8 mouse cellular contexts compared by ENCODE assay signal in genomic region chr5:96997802-96998565, GRCm38 (mm10). TPM values are rescaled to one million over a fixed set of nuclear protein-coding genes. Genes with fewer than 3 reads are reported as not detected.
DNase-seq lines count a peak whose midpoint lies in the region; ATAC-seq and TF ChIP-seq lines count a peak whose summit lies in the region.

No protein-coding gene starts in this region.

- ATAC-seq in forebrain, embryonic 11.5 days (replicated peaks; ENCODE audit: low FRiP score): peak; percentile 42
- ATAC-seq in heart, postnatal 0 days (ENCODE audit: insufficient read depth, low read depth): peak; percentile 14
- ATAC-seq in stomach, embryonic 14.5 days (ENCODE audit: insufficient number of reproducible peaks, insufficient read depth, low FRiP score, low read depth): peak; percentile 11; the same call in 1 of the 2 replicates

- under 1% methylated on average over 56 of the region's 75 CpGs for WGBS in forebrain, embryonic 11.5 days
- WGBS in heart, postnatal 0 days: 1% methylated on average over 55 of the region's 75 CpGs
- under 1% methylated on average over 62 of the region's 75 CpGs for WGBS in stomach, embryonic 14.5 days

- H3K4me2 ChIP-seq in forebrain, embryonic 11.5 days (ENCODE audit: low read depth, low read length, severe bottlenecking): peak overlapping the region; percentile 85
- H3K4me2 ChIP-seq in heart, postnatal 0 days (ENCODE audit: low read depth, low read length): peak overlapping the region; percentile 93
- peak overlapping the region; percentile 74 for H3K4me2 ChIP-seq in stomach, embryonic 14.5 days (replicated peaks; ENCODE audit: low read depth, low read length)

- no peaks in the 10 kb centered on the region for H3K27me3 ChIP-seq in forebrain, embryonic 11.5 days (ENCODE audit: control insufficient read depth, insufficient read depth, low read length)
- no peaks in the 10 kb centered on the region for H3K27me3 ChIP-seq in heart, postnatal 0 days (ENCODE audit: control insufficient read depth, insufficient read depth, low read length)
- no peaks in the 10 kb centered on the region for H3K27me3 ChIP-seq in stomach, embryonic 14.5 days (ENCODE audit: control insufficient read depth, insufficient read depth, low read length)

- peak; percentile 48 for DNase-seq in lung, adult 18-20 months
- DNase-seq in lung, postnatal 25 days (ENCODE audit: low spot score): no peak
- peak; percentile 40 for DNase-seq in brain, embryonic 14.5 days (ENCODE audit: low read depth)
- DNase-seq in forebrain, embryonic 11.5 days (ENCODE audit: low spot score): peak; percentile 82
- peak; percentile 45 for DNase-seq in heart, postnatal 0 days (ENCODE audit: low spot score)
- DNase-seq in layer of hippocampus, postnatal 25 days (ENCODE audit: extremely low spot score in 1 of 2, low spot score in 1 of 2): peak; percentile 16 to 34
- peak; percentile 44 for DNase-seq in mesoderm, embryonic 11.5 days (ENCODE audit: low read depth, low spot score)

- H3K4me1 ChIP-seq in forebrain, embryonic 11.5 days (replicated peaks; ENCODE audit: control insufficient read depth, insufficient read depth, low read length): 0 out of 2 replicates have a peak, but pooled peaks cover 7% of the 10 kb centered on the region
- peaks cover 14% of the 10 kb centered on the region for H3K4me1 ChIP-seq in heart, postnatal 0 days (ENCODE audit: control insufficient read depth, insufficient read depth)
- H3K4me1 ChIP-seq in stomach, embryonic 14.5 days (ENCODE audit: control insufficient read depth, insufficient read depth, low read length): peaks cover 18% of the 10 kb centered on the region; the same call in 1 of the 2 replicates

- no peak for TF ChIP-seq POLR2A in brain, embryonic 14.5 days (IDR thresholded peaks at IDR 0.05; ENCODE audit: borderline replicate concordance, extremely low read depth, insufficient read depth, insufficient read length, poor library complexity, severe bottlenecking)

- no peaks in the 10 kb centered on the region for H3K9me3 ChIP-seq in forebrain, embryonic 11.5 days (ENCODE audit: control insufficient read depth, low read length)
- no peaks in the 10 kb centered on the region for H3K9me3 ChIP-seq in heart, postnatal 0 days (replicated peaks; ENCODE audit: control insufficient read depth, low read length)
- no peaks in the 10 kb centered on the region for H3K9me3 ChIP-seq in stomach, embryonic 14.5 days (ENCODE audit: control insufficient read depth, low read depth, low read length)

- TF ChIP-seq EP300 in heart, postnatal 0 days (IDR thresholded peaks at IDR 0.05; ENCODE audit: low read depth): no peak

- H3K4me3 ChIP-seq in forebrain, embryonic 11.5 days (ENCODE audit: low read depth, low read length): peak overlapping the region; percentile 69
- peak overlapping the region; percentile 92 for H3K4me3 ChIP-seq in heart, postnatal 0 days (ENCODE audit: low read depth, low read length)
- peak overlapping the region; percentile 87 for H3K4me3 ChIP-seq in stomach, embryonic 14.5 days (ENCODE audit: low read depth, low read length)

- peak overlapping the region; percentile 82 for H3K9ac ChIP-seq in forebrain, embryonic 11.5 days (ENCODE audit: low read length)
- peak overlapping the region; percentile 87 for H3K9ac ChIP-seq in heart, postnatal 0 days (replicated peaks; ENCODE audit: low read depth, low read length)
- H3K9ac ChIP-seq in stomach, embryonic 14.5 days (replicated peaks; ENCODE audit: low read depth, low read length): peak overlapping the region; percentile 82

- no peak for TF ChIP-seq CTCF in brain, embryonic 14.5 days (IDR thresholded peaks at IDR 0.05; ENCODE audit: borderline replicate concordance, extremely low read depth, insufficient read depth, insufficient read length)
- TF ChIP-seq CTCF in heart, postnatal 0 days (IDR thresholded peaks at IDR 0.05; ENCODE audit: low read depth): no peak

- H3K27ac ChIP-seq in forebrain, embryonic 11.5 days (ENCODE audit: low read depth, low read length): peak overlapping the region; percentile 75
- peak overlapping the region; percentile 98 for H3K27ac ChIP-seq in heart, postnatal 0 days (ENCODE audit: low read depth)
- H3K27ac ChIP-seq in stomach, embryonic 14.5 days (ENCODE audit: low read length): peak overlapping the region; percentile 93

- H3K36me3 ChIP-seq in forebrain, embryonic 11.5 days (ENCODE audit: control insufficient read depth, insufficient read depth, low read length): no peaks in the 10 kb centered on the region
- H3K36me3 ChIP-seq in heart, postnatal 0 days (replicated peaks; ENCODE audit: control insufficient read depth, insufficient read depth, low read length): no peaks in the 10 kb centered on the region
- H3K36me3 ChIP-seq in stomach, embryonic 14.5 days (ENCODE audit: control insufficient read depth, insufficient read depth, low read length): no peaks in the 10 kb centered on the region

RNA-seq across cellular contexts. Expression of gene Bmp2k, which starts 0.5 kb away (rescaled TPM):
- polyA plus RNA-seq in brain, embryonic 14.5 days (2012; rRNA removed): 8.7 and 12.8 TPM in 2 replicates
- 9.0 and 10.2 TPM in 2 replicates for polyA plus RNA-seq in forebrain, embryonic 11.5 days (2014; fragmentation: Nextera tagmentation; extraction: Ambion mirVana)
- total RNA-seq in heart, postnatal 0 days (2014; rRNA removed; ENCODE audit: low replicate concordance): 7.0 and 12.4 TPM in 2 replicates
- 6.8 and 6.9 TPM in 2 replicates for polyA plus RNA-seq in heart, postnatal 0 days (2015; fragmentation: Nextera tagmentation; extraction: Ambion mirVana)
- total RNA-seq in layer of hippocampus, postnatal 25 days (2021): 10 to 100 TPM; 13.1 TPM
- polyA plus RNA-seq in stomach, embryonic 14.5 days (2014; fragmentation: Nextera tagmentation; extraction: Ambion mirVana): 13.4 and 13.5 TPM in 2 replicates
